Mouse (Mus musculus) layer of hippocampus, adult 2 months (tissue): ENCODE results near the gene Ccdc186. TPM values are rescaled to one million over a fixed set of nuclear protein-coding genes. Genes with fewer than 3 reads are reported as not detected.
A peak's percentile ranks its signal among the peaks of the same experiment; 100 is the strongest.

Experiments used
- DNase-seq, 2 experiments: peaks; one replicate each; pipeline ENCODE4 v3.0.0; 2022; ENCODE audit warnings: low spot score in 2 of 2
- H3K27ac ChIP-seq: fragments of 200-600 bp; 2 replicates; pipeline ENCODE4 v1.8.1; 2022
- H3K4me3 ChIP-seq: fragments of 200-600 bp; 2 replicates; pipeline ENCODE4 v1.8.1; 2022; ENCODE audit warnings: mild to moderate bottlenecking
- CTCF ChIP-seq: fragments of 200-600 bp; conservative IDR thresholded peaks from 2 replicates; pipeline ENCODE4 v1.8.1; 2022; ENCODE audit warnings: antibody characterized with exemption, mild to moderate bottlenecking, moderate library complexity
- long read RNA-seq, 2 experiments: library from polyadenylated mRNA; stranded (forward); transcript quantifications; one replicate each; pipeline ENCODE4 v2.0.0; 2021; ENCODE audit warnings: borderline mapping rate in 2 of 2
- total RNA-seq, 2 experiments: library from RNA; stranded (reverse); gene quantifications; 2 replicates each; pipeline ENCODE4 v1.2.3; 2021

Ccdc186 gene
- 10 to 100 TPM; 49.5 to 51.5 TPM for total RNA-seq
- long read RNA-seq, experiment 1, full-length matches to known transcripts, result 10 of 19 reads
- long read RNA-seq, experiment 1, partial matches to known transcripts, result 6 of 19 reads
- long read RNA-seq, experiment 1, other reads (novel, unspliced or antisense), result 3 of 19 reads
- long read RNA-seq, experiment 2, full-length matches to known transcripts, result 9 of 23 reads
- long read RNA-seq, experiment 2, partial matches to known transcripts, result 6 of 23 reads
- long read RNA-seq, experiment 2, other reads (novel, unspliced or antisense), result 8 of 23 reads

DNA sequence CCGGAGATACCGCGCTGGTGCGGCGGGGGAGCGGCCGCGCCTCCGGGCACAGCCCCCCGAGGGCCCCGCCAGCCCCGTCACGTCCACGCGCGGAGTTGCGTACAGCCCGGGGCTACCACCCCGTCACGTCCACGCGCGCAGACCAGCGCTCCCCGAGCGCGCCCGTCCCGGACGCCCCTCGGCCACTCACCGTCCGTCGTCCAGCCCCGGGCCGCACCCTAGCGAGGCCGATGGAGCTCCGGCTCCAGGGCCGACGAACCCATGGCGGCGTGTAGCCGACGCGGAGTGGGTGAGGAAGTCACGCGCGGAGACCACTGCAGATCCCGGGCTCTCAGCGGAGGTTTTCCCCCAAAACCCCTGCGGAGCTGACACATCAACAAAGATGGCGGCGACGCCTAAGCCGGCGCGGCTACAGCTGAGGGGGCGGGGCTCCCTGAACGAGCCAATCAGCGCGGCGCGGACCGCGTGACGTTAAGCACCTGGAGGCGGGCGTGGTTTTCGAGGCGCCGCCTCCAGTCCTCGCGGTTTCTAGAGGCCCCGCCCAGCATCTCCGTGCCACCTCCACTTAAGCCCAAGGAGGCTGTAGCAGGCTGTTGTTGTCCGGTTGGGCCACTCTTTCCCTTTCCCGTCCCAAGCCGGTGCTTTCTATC is at the start of gene Ccdc186:
Gene Ccdc186, minus strand, starts transcription at position 393 of the 650 bp plus-strand sequence.
- peak within 1 kb of the TSS; percentile 94 for H3K27ac ChIP-seq
- no peak for TF ChIP-seq CTCF
- DNase-seq, result peak; percentile 95
- H3K4me3 ChIP-seq, result peak within 1 kb of the TSS; percentile 99

DNA sequence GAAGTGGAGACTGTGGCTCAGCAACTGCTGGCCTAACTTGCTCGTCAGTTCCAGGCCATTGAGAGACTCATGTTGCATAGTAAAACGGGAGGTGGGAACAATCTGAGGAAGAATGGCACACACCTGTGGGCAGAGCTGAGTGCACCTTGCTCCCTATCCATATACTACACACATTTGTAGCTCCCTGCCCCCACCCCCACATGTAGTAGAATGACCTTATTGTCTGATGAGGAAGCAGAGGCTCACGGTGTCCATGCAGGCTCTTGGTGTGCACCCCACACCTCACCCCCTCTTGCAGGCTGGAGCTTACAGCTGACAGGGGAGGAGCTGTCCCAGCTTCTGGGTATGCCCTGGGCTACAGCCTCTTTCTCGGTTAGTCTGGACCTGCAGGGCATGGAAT is 45.7 kb upstream of the Ccdc186 start:
- no peak overlapping the region for H3K4me3 ChIP-seq
- H3K27ac ChIP-seq, result no peak overlapping the region
- TF ChIP-seq CTCF, result no peak
- DNase-seq, result no peak

DNA sequence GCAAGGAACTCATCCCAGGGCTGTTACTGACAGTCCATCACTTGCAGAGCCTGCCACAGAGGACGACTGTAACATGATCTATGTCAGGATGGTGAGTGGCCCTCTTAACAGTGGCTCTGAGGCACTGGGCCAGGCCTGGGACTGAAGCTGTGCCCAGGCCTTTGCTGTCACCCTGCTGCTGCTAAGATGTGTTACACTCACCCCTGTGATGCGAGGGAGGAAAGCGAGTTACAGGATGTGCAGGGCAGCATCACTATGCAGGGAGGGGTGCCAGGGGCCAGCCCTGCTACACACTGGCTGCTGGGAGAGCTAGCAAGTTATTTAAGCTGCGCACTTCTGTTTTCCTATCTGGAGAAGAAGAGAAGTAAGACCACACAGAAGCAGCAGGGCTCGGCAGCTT is 34.5 kb upstream of the Ccdc186 start:
- H3K4me3 ChIP-seq, result no peak overlapping the region
- DNase-seq, result no peak
- no peak for TF ChIP-seq CTCF
- H3K27ac ChIP-seq, result no peak overlapping the region

DNA sequence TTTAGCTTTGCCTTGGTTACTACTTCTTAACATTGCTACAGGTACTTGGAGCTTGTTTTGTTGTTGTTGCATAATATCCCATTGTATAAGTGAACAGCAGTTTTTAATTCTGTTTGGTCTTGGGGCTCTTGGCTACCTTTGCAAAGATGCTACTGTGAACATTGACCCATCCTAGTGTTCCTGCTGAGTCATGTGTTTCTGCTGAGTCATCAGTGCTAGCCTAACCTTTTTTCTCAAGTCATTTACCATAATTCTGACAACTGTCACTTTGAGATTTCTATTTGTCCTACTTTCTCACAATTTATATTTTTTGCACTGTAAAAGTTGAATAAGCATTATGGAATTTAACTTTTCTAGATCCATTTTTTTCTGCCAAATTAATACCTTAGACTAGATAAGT is 30.6 kb upstream of the Ccdc186 start:
- no peak overlapping the region for H3K27ac ChIP-seq
- no peak for TF ChIP-seq CTCF
- no peak overlapping the region for H3K4me3 ChIP-seq
- no peak for DNase-seq

DNA sequence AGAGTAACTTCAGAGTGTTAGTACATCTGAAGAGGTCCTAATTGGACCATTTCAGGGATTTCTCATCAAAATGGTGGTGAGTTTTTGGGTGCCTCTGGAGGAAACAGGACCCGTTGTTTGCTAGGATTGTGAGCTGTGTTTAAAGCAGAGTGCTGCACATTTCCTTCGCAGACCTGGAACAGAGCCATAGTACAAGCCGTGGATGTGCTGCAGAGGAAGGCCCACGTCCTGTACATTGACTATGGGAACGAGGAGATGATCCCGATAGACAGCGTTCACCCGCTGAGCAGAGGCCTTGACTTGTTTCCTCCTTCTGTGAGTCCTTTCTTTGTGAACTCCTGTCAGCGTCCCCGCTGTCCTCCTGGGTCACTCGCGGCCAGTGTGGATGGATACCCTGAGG is 21.0 kb upstream of the Ccdc186 start:
- no peak overlapping the region for H3K4me3 ChIP-seq
- TF ChIP-seq CTCF, result no peak
- DNase-seq, result no peak
- H3K27ac ChIP-seq, result no peak overlapping the region

DNA sequence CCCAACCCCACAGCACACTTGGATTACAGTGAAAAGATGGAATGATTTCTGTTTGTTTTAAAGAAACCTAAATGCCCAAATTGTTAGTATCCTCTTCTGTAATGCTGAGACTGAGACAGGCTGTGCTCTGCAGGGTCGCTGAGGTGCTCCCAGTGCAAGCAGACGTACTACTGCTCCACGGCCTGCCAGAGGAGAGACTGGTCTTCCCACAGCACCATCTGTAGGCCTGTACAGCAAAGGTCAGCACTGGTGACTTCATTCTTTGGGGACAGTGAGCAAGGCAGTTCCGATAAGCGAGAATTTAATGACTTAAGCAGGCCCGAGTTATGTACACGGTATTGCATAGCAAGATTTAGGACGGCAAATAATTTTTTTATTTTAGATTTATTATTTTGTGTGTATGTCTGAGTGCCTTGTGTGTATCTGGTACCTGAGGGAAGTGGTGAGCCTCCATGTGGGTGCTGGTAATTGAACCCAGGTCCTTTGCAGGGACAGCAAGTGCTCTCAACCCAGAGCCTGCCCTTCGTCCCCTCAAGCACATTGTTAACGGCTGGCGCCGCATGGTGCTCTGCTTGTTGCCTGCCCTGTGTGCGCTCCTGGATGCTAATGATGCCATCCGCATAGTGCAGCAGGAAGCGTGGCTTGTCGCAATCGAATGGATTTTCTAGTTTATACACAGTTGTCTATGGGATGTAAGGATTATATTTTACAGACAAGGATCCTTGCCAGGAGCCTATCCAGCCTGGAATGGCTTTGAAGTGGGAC is 17.1 kb upstream of the Ccdc186 start:
- Histone ChIP-seq H3K27ac (no peak overlapping the region), H3K4me3 (no peak overlapping the region)
- TF ChIP-seq CTCF, result 0 out of 2 replicates have a peak, but pooled peaks have one; percentile 8
- DNase-seq, result no peak

DNA sequence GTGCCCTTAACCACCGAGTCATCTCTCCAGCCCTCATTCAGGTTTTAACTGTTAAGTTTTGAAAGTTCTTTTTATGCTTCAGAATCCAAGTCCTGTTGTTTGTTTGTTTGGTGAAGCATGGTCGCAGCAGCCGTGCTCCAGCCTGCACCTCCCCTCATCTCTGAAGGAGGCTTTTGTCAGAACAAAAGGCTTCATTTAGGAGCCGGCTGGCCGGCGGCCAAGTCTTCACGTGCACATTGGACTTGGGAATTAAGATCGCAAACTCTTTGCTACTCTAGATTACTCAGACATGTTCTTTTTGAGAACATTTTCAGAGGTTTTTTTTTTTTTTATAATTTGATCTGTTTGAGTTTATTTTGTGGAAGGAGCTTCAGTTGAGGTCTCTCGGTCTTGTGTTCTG is 13.3 kb upstream of the Ccdc186 start:
- TF ChIP-seq CTCF, result no peak
- Histone ChIP-seq H3K27ac (no peak overlapping the region), H3K4me3 (no peak overlapping the region)
- DNase-seq, result no peak

DNA sequence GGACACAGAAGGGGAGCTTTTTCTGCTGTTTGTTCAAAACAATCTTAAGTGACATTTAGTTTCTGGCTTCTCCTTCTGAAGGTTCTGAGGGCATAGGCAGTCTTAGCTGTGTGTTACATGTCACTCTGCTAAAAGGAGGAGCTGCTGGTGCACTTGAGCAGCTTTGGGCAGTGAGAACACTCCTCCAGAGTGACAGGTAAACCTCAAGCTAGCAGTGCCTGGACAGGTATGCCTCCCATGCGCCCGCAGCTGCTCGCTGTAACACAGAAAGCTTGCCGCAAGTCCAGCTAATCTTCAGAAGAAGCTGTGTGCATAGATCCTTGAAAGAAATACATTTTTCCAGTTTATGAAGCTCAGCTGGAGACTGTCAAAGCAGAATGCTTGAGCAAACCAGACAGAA is 8.2 kb upstream of the Ccdc186 start:
- DNase-seq, result no peak
- H3K27ac ChIP-seq, result no peak overlapping the region
- H3K4me3 ChIP-seq, result no peak overlapping the region
- no peak for TF ChIP-seq CTCF

DNA sequence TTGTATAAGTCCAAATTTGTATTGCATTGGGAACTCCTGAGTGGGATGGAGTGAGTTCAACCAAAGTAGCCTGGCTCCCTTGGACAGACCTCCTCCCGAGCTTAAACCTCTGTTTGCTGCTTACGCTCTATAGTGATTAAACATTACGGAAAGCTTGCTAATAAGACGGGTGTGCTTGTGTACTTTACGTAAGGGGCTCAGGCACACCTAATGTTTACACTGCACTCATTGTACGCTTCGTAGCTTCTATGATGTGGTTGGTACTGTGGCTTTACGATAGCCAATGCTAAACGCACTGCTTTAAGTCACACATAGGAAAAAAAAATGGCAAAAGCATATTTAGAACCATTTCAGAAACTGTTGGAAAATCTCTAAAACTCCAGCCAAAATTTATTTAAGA is 7.3 kb upstream of the Ccdc186 start:
- no peak for TF ChIP-seq CTCF
- no peak overlapping the region for H3K4me3 ChIP-seq
- no peak for DNase-seq
- H3K27ac ChIP-seq, result no peak overlapping the region

DNA sequence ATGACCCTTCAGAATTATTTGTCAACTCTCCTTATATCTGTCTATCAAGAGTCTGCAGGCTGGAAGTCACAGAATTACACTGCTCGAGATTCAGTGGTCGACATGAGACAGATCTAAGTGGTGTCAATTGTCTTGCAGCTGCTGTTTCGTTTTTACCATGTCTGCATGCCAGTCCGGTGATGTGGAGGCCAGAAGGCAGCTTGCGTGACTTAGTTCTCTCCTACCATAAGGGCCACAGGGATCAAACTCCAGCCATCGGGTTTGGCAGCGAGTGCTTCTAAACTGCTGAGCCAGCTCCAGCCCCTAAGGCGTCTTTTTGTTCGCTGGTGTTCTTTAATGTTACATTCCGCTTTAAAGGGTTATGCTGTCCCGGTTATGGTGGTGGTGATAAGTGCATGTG is 6.3 kb upstream of the Ccdc186 start:
- Histone ChIP-seq H3K4me3 (no peak overlapping the region), H3K27ac (no peak overlapping the region)
- no peak for TF ChIP-seq CTCF
- DNase-seq, result no peak

DNA sequence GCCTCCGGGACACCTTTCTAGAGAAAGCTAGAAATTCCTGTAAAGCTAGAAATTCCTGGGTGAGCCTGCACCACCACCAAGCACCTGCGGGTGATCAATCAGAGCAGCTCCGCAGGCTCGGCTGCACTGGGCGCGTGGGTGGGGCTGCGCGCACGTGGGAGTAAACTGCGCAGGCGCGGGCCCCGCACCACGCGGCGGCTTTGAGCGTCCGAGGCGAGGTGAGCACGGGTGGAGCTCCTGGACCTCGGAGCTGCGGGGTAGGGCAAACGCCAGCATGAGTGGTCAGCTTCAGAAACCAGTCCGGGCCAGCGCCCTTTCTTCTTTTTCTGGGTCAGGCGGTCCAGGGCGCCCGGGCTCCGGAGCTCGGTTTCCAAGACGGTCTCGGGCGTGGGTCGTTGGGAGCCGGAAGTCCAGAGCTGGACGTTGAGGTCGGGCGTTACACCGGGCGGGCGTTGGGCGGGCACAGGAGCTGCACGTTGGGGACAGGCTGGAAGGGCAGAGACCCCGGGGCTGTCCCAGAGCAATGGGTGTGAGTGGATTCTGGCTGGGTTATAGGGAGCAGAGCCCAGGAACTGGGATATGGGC is 4.1 kb upstream of the Ccdc186 start, which contains the start of gene Tdrd1:
Gene Tdrd1, plus strand, starts transcription at position 163 of the 585 bp plus-strand sequence.
- no peak; the same call in 1 of the 2 replicates for TF ChIP-seq CTCF
- no peak within 1 kb of the TSS for H3K27ac ChIP-seq
- H3K4me3 ChIP-seq, result no peak within 1 kb of the TSS
- no peak for DNase-seq

DNA sequence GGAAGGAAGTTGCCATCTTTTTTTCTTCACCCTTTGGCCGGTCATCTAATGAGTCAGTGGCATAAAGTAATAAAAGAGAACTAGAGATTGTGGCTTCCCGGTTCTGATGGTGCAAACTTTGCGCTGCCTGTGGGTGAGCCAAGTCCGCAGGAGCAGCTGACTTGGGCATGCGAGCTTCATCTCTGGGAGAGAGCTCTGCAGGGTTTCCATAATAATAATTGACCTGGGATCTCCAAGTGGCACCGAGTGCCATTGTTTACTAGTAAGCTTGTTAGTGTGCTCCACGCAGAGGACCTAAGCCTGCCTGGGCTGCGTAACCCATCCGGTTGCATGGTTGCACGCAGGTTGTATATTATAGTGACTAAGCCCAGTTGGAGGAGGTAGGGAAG is 452 bp upstream of the Ccdc186 start:
- Histone ChIP-seq H3K27ac (peak overlapping the region; percentile 94; the same call in 1 of the 2 replicates), H3K4me3 (peak overlapping the region; percentile 99)
- DNase-seq, result no peak
- no peak for TF ChIP-seq CTCF
